Mouse (Mus musculus) heart, embryonic 14.5 days (tissue): ENCODE results near the gene Anxa6. TPM values are rescaled to one million over a fixed set of nuclear protein-coding genes. Genes with fewer than 3 reads are reported as not detected.

Experiments used
- ATAC-seq: fragments of 200-750 bp; cut with Nextera tagmentation; 2 replicates; pipeline ENCODE4 v1.8.0; 2017; ENCODE audit warnings: low read depth, moderate TSS enrichment; ENCODE audit not compliant: insufficient number of reproducible peaks, insufficient read depth, low FRiP score
- H3K27ac ChIP-seq, 2 experiments: fragments of 200-500 bp in 1 of 2; fragments of 300-500 bp in 1 of 2; sonication (generic) in 1 of 2; replicated peaks in 1 of 2; 2 replicates each; pipeline ENCODE4 v1.5.1; 2012 to 2014; ENCODE audit warnings: low read depth in 2 of 2, low read length in 2 of 2, control low read depth in 1 of 2, mild to moderate bottlenecking in 1 of 2, mixed read lengths in 1 of 2; ENCODE audit not compliant: control insufficient read depth in 1 of 2, insufficient read depth in 1 of 2
- H3K27me3 ChIP-seq: fragments of 300-500 bp; sonication (generic); 2 replicates; pipeline ENCODE4 v1.6.1; 2014; ENCODE audit warnings: mild to moderate bottlenecking, low read length, control low read depth; ENCODE audit not compliant: control insufficient read depth, insufficient read depth
- H3K36me3 ChIP-seq: fragments of 300-500 bp; sonication (generic); 2 replicates; pipeline ENCODE4 v1.6.1; 2014; ENCODE audit warnings: mild to moderate bottlenecking, control low read depth, low read length, mixed read lengths; ENCODE audit not compliant: control insufficient read depth, insufficient read depth
- H3K4me1 ChIP-seq, 2 experiments: fragments of 200-500 bp in 1 of 2; fragments of 300-500 bp in 1 of 2; sonication (generic) in 1 of 2; 2 replicates each; pipeline ENCODE4 v1.6.1; 2012 to 2014; ENCODE audit warnings: low read length in 2 of 2, control low read depth in 1 of 2, mixed read lengths in 1 of 2; ENCODE audit not compliant: control insufficient read depth in 2 of 2, insufficient read depth in 2 of 2
- H3K4me2 ChIP-seq: fragments of 300-500 bp; sonication (generic); 2 replicates; pipeline ENCODE4 v1.6.1; 2014; ENCODE audit warnings: mild to moderate bottlenecking, low read length
- H3K4me3 ChIP-seq, 2 experiments: fragments of 200-500 bp in 1 of 2; fragments of 300-500 bp in 1 of 2; sonication (generic) in 1 of 2; 2 replicates each; pipeline ENCODE4 v1.5.1; 2012 to 2014; ENCODE audit warnings: low read length in 2 of 2, mild to moderate bottlenecking in 2 of 2, control low read depth in 1 of 2, low read depth in 1 of 2, moderate library complexity in 1 of 2; ENCODE audit not compliant: control insufficient read depth in 1 of 2, insufficient read depth in 1 of 2
- H3K9ac ChIP-seq: fragments of 300-500 bp; sonication (generic); 2 replicates; pipeline ENCODE4 v1.6.1; 2014; ENCODE audit warnings: mild to moderate bottlenecking, low read length
- H3K9me3 ChIP-seq: fragments of 300-500 bp; sonication (generic); 2 replicates; pipeline ENCODE4 v1.6.1; 2016; ENCODE audit warnings: low read length, control low read depth; ENCODE audit not compliant: control insufficient read depth
- WGBS: fragments of 180-500 bp; shearing (Covaris S2); extraction: QIAGEN DNeasy Blood & Tissue Kit; methylation state at CpG from one replicate; pipeline ENCODE4 v1.1.7; 2014; 5-methylcytosine and 5-hydroxymethylcytosine counted together
- polyA plus RNA-seq: library from polyadenylated mRNA; unstranded; fragments of >200 nt; fragmentation: Nextera tagmentation; extraction: Ambion mirVana; gene quantifications from 2 replicates; pipeline ENCODE4 v1.2.1, GENCODE M21; 2014

Gene Anxa6
- polyA plus RNA-seq, 1 experiment from 2014 or later = 369 TPM

DNA sequence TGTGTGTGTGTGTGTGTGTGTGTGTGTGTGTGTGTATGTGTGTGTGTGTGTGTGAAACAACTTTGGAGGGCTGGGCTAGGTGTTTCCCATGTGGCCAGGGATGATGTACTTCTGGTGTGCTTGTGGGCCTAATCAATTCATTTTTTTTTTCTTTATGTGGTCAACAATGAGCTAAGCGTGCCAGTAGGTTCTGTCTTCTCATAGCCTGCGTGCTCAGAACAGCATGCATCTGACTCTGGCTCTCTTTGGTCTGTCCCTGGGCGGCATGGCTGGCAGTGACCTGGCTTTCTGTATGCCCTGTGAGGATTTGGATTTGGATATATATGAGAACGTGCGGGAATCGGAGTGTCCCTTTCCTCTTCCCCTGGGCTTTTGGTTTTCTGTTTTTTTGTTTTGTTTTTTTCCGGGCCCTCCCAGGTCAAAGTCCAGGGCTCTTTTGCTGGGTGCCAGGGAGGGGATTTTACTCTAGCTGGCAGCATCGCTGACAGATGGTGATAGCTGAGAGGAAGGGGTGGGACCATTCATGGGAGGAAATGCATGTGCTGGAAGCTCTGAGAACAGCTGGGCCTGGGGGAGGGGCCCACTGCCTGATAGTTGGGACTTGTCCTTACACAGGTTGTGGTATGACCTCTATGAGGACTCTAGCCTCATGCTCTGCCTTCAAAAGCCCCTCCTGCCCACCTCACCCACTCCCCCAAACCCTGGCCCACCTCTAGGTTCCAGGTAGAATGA is 59.6 kb downstream of the Anxa6 start:
- ATAC-seq = peak; percentile 81
- H3K9ac ChIP-seq = peak overlapping the region; percentile 41; the same call in 1 of the 2 replicates
- WGBS = 44% methylated on average over 8 of the region's 8 CpGs

DNA sequence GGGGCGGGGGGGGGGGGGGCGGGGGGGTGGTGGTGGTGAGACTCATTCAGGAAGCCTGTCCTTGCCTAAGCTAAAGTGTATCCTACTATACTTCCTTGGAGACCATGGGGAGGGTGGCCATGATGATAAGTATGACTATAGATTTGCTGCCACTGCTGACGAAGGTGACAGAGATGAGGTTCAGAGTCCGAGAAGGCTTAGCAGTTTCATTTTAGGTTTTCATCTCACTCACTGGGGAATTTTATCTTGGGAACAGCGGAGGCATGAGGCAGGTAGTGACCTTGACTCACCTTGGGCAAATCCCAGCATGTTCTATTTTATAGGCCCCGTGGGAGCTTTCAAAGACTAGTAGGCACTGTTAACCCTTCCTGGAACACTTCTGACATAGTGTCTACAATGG is 60.5 kb downstream of the Anxa6 start:
- H3K27me3 ChIP-seq = no peaks in the 10 kb centered on the region
- no peak overlapping the region for H3K9ac ChIP-seq
- H3K27ac ChIP-seq = no peak overlapping the region
- WGBS = 59% methylated on average over 4 of the region's 6 CpGs
- no peak overlapping the region for H3K4me2 ChIP-seq
- ATAC-seq = no peak
- H3K4me3 ChIP-seq = no peak overlapping the region
- peaks cover 4% of the 10 kb centered on the region for H3K36me3 ChIP-seq
- H3K4me1 ChIP-seq = peaks cover 15 to 19% of the 10 kb centered on the region in 2 experiments
- no peaks in the 10 kb centered on the region for H3K9me3 ChIP-seq

More for the DNA sequence above, 59.6 kb downstream of the Anxa6 start:
- H3K4me1 ChIP-seq = peaks cover 15 to 20% of the 10 kb centered on the region in 2 experiments
- H3K27me3 ChIP-seq = no peaks in the 10 kb centered on the region
- no peaks in the 10 kb centered on the region for H3K9me3 ChIP-seq
- H3K4me2 ChIP-seq = 0 out of 2 replicates have a peak overlapping the region, but pooled peaks have one; percentile 23
- peak overlapping the region; percentile 30 to 68; a peak in 2 of 4 replicates for H3K27ac ChIP-seq
- peaks cover 12% of the 10 kb centered on the region for H3K36me3 ChIP-seq
- H3K4me3 ChIP-seq = no peak overlapping the region

DNA sequence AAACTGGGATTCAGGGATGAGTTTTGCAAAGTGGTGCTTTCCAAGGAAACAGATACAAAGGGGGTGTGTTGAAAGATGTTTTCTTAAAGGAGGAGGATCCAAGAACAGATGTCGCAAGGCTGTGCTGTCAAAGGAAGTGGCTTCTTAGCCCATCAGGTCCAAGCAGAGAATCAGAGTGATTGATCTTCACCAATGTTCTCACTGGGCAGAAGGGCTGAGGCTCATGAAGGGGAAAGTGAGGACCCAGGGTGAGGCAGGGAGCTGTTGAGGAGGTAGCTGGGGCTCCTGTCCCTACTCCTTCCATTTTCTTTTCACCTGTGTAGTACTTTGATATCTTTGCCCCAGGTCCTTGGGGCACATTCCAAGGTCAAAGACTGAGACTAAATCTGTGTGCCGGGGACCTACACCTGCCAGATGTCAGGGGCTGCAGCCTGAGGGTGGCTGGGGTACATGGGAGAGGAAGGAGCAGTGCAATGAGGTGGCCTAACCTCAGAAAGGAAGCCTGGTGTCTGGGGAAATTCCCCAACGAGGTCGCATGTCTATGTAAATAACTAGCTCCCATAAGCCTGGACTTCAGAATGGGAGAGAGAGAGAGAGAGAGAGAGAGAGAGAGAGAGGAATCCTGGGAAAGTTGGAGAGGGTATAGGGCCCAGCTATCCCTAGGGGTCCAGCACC is 61.1 kb downstream of the Anxa6 start:
- no peak for ATAC-seq
- H3K9me3 ChIP-seq = no peaks in the 10 kb centered on the region
- no peaks in the 10 kb centered on the region for H3K36me3 ChIP-seq
- H3K4me1 ChIP-seq = peaks cover 15 to 19% of the 10 kb centered on the region in 2 experiments
- no peak overlapping the region for H3K9ac ChIP-seq
- H3K4me3 ChIP-seq = no peak overlapping the region
- no peaks in the 10 kb centered on the region for H3K27me3 ChIP-seq
- no peak overlapping the region for H3K4me2 ChIP-seq
- no peak overlapping the region for H3K27ac ChIP-seq
- WGBS = 46% methylated on average over 4 of the region's 4 CpGs

DNA sequence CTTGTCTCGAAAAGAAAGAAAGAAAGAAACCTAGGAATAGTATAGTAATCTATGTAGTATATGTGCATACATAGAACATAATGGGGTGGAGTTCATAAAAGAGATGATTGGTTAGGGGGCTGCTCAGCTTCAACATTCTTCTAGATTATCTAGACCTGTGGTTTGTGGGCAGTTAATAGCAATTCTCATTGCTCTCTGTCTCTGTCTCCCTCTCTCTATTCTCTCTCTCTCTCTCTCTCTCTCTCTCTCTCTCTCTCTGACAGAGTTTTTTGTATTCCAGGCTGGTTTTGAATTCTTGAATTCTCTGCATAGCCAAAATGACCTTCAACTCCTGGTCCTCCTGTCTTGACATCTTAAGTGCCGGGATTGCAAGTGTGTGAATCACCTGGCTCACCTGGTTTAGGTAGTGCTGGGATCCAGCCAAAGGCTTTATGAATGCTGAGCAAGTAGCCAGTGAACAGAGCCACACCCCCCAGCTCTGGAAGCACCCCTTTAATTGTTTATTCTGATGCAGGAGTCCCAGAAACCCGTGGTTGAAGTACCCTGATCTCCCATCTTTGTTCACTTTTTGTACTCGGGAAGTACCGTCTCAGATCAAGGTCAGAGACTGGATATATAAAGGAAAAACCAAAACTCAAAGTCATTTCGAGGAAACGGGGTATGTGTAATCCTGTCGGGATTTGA is 61.7 kb downstream of the Anxa6 start:
- Histone ChIP-seq H3K36me3 (no peaks in the 10 kb centered on the region), H3K4me3 (no peak overlapping the region), H3K9ac (no peak overlapping the region), H3K27me3 (no peaks in the 10 kb centered on the region), H3K4me2 (no peak overlapping the region), H3K9me3 (no peaks in the 10 kb centered on the region), H3K4me1 (peaks cover 15 to 19% of the 10 kb centered on the region in 2 experiments), H3K27ac (no peak overlapping the region)
- no peak for ATAC-seq
- WGBS = 73% methylated on average over 8 of the region's 8 CpGs

DNA sequence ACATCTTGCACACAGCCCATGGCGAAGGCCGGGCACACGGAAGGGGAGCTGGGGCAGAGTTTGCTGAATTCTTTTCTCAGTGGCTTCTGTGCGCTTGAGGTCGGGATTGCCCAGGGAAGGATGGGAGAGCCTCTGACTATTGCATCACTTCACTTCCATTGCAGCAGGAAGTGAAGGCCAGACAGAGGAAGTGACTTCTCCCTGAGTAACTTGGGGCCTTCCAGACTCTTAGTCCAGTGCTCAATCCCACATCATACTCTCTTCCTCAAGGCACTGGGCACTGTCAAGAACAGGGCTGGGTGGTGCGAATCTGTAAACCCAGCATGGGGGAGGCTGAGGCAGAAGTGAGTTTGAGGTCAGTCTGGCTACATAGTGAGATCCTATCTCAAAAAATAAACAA is 68.0 kb downstream of the Anxa6 start:
- Histone ChIP-seq H3K4me2 (no peak overlapping the region), H3K4me3 (no peak overlapping the region), H3K9ac (no peak overlapping the region), H3K9me3 (no peaks in the 10 kb centered on the region), H3K36me3 (no peaks in the 10 kb centered on the region), H3K4me1 (peaks cover 7 to 11% of the 10 kb centered on the region in 2 experiments; a peak in 3 of 4 replicates), H3K27me3 (no peaks in the 10 kb centered on the region), H3K27ac (no peak overlapping the region)
- 70% methylated on average over 6 of the region's 6 CpGs for WGBS
- ATAC-seq = no peak

DNA sequence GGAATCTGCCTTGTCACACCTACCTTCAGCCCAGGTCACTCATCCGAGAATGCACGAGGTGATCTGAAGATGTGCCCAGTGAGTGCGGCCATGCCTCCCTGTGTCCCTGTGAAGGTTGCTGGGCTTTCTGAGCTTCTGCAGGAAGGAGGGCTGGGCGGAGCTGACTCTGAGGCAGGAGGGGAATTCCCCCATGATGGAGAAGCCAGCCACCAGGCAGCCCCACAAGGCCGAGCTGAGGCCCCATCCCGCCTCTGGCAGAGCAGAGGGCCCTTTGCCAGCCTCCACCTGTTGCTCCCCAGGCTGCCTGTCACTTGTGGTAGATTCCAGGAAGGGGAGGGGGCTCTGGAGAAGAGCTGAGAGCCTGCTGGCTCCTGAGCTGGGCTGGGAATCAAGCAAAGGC is 70.4 kb downstream of the Anxa6 start, which contains the start of gene Tnip1:
TSS of gene Tnip1 (minus strand) at position 108 of the 400 bp plus-strand sequence.
- Histone ChIP-seq H3K9me3 (no peaks in the 10 kb centered on the region), H3K4me1 (peaks cover 18 to 20% of the 10 kb centered on the region in 2 experiments), H3K36me3 (no peaks in the 10 kb centered on the region), H3K4me2 (peak within 1 kb of the TSS; percentile 55), H3K27me3 (no peaks in the 10 kb centered on the region), H3K9ac (peak within 1 kb of the TSS; percentile 61), H3K27ac (peak within 1 kb of the TSS; percentile 15 to 46; a peak in 2 of 4 replicates), H3K4me3 (peak within 1 kb of the TSS in 1 of 2 experiments; percentile 15; a peak in 2 of 4 replicates)
- ATAC-seq = peak; percentile 59; the same call in 1 of the 2 replicates
- 22% methylated on average over 6 of the region's 6 CpGs for WGBS

DNA sequence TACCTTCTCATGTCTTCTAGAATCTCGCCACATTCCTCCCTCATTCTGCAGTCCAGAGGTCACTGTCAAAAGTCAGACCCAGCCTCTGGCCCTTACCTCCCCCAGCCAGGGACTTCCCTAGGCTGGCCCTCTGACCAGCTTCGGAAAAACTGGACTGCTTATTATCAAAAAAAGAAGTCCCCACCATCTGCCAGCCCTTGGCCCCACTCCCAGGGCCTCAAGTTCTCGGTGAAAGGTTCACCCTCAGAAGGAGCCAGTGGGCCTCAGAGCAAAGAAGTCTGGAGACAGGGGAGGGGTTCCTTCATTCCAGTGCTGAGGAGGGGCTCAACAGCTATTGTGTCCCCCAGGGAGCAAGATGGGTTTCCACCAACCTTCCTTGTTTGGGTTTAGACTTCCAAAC is 71.3 kb downstream of the Anxa6 start:
- no peak for ATAC-seq
- 44% methylated on average over 3 of the region's 3 CpGs for WGBS
- no peaks in the 10 kb centered on the region for H3K36me3 ChIP-seq
- H3K27ac ChIP-seq = peak overlapping the region in 1 of 2 experiments; percentile 46; a peak in 1 of 4 replicates
- no peaks in the 10 kb centered on the region for H3K27me3 ChIP-seq
- H3K9me3 ChIP-seq = no peaks in the 10 kb centered on the region
- H3K4me3 ChIP-seq = no peak overlapping the region
- H3K4me1 ChIP-seq = peaks cover 18 to 20% of the 10 kb centered on the region in 2 experiments
- no peak overlapping the region for H3K9ac ChIP-seq
- peak overlapping the region; percentile 55 for H3K4me2 ChIP-seq
